Mouse (Mus musculus) MEL (cell line): ENCODE results near the gene Kalrn. TPM values are rescaled to one million over a fixed set of nuclear protein-coding genes. Genes with fewer than 3 reads are reported as not detected.

ENCODE experiments used
- DNase-seq: peaks from one replicate; pipeline ENCODE4 v3.0.0; 2011; ENCODE audit warnings: low read depth, low spot score
- H3K27ac ChIP-seq: 2 replicates; pipeline ENCODE4 v1.5.1; 2012; ENCODE audit warnings: low read depth, mild to moderate bottlenecking, control low read depth, low read length, moderate library complexity; ENCODE audit not compliant: control insufficient read depth
- H3K27me3 ChIP-seq, 2 experiments: fragments of 150-350 bp in 1 of 2; sonication (generic) in 1 of 2; 2 replicates each; pipeline ENCODE4 v1.6.1; 2012; ENCODE audit warnings: low read length in 2 of 2, mild to moderate bottlenecking in 2 of 2, improper control_type of control experiment in 1 of 2, moderate library complexity in 1 of 2; ENCODE audit not compliant: insufficient read depth in 2 of 2, control insufficient read depth in 1 of 2
- H3K36me3 ChIP-seq, 2 experiments: 2 replicates each; pipeline ENCODE4 v1.6.1; 2012 to 2014; ENCODE audit warnings: low read length in 2 of 2, improper control_type of control experiment in 1 of 2, inconsistent platforms in 1 of 2, mild to moderate bottlenecking in 1 of 2; ENCODE audit not compliant: insufficient read depth in 2 of 2, control insufficient read depth in 1 of 2
- H3K4me1 ChIP-seq, 2 experiments: fragments of 150-350 bp in 1 of 2; sonication (generic) in 1 of 2; 2 replicates each; pipeline ENCODE4 v1.6.1; 2012; ENCODE audit warnings: low read length in 2 of 2, improper control_type of control experiment in 1 of 2, mild to moderate bottlenecking in 1 of 2; ENCODE audit not compliant: insufficient read depth in 2 of 2, control insufficient read depth in 1 of 2
- H3K4me3 ChIP-seq, 2 experiments: fragments of 150-350 bp in 1 of 2; sonication (generic) in 1 of 2; 2 replicates each; pipeline ENCODE4 v1.5.1; 2012; ENCODE audit warnings: low read depth in 2 of 2, low read length in 2 of 2, mild to moderate bottlenecking in 2 of 2, moderate library complexity in 2 of 2, control low read depth in 1 of 2, improper control_type of control experiment in 1 of 2; ENCODE audit not compliant: control insufficient read depth in 1 of 2, insufficient read depth in 1 of 2
- H3K79me2 ChIP-seq: 2 replicates; pipeline ENCODE4 v1.6.1; 2012; ENCODE audit warnings: mild to moderate bottlenecking, low read length, moderate library complexity; ENCODE audit not compliant: control insufficient read depth, poor library complexity, insufficient read depth
- H3K9ac ChIP-seq: 2 replicates; pipeline ENCODE4 v1.6.1; 2012; ENCODE audit warnings: low read depth, mild to moderate bottlenecking, control low read depth, low read length, moderate library complexity; ENCODE audit not compliant: control insufficient read depth, poor library complexity, severe bottlenecking
- H3K9me3 ChIP-seq: fragments of 150-350 bp; sonication (generic); replicated peaks from 2 replicates; pipeline ENCODE4 v1.6.1; 2012; ENCODE audit warnings: mild to moderate bottlenecking, low read length, improper control_type of control experiment, moderate library complexity; ENCODE audit not compliant: insufficient read depth
- BHLHE40 ChIP-seq: IDR thresholded peaks from 2 replicates; pipeline ENCODE4 v1.6.1; 2012; ENCODE audit warnings: low read depth, mild to moderate bottlenecking, inconsistent platforms, low read length, improper control_type of control experiment, borderline replicate concordance
- CHD1 ChIP-seq: IDR thresholded peaks from 2 replicates; pipeline ENCODE4 v1.6.1; 2012; ENCODE audit warnings: low read depth, mild to moderate bottlenecking, inconsistent platforms, low read length, improper control_type of control experiment
- CHD2 ChIP-seq: IDR thresholded peaks from 2 replicates; pipeline ENCODE4 v1.6.1; 2011; ENCODE audit warnings: low read length, improper control_type of control experiment
- CTCF ChIP-seq, 3 experiments: IDR thresholded peaks in 2 of 3; conservative IDR thresholded peaks in 1 of 3; 2 replicates each; pipeline ENCODE4 v1.5.1; 2011 to 2012; ENCODE audit warnings: low read length in 3 of 3, low read depth in 2 of 3, mild to moderate bottlenecking in 2 of 3, improper control_type of control experiment in 1 of 3, inconsistent platforms in 1 of 3, mixed read lengths in 1 of 3, moderate library complexity in 1 of 3; ENCODE audit not compliant: control insufficient read depth in 1 of 3, insufficient read depth in 1 of 3, poor library complexity in 1 of 3, severe bottlenecking in 1 of 3
- E2F4 ChIP-seq: IDR thresholded peaks from 2 replicates; pipeline ENCODE4 v1.6.1; 2011; ENCODE audit warnings: low read depth, low read length, improper control_type of control experiment, borderline replicate concordance
- ELF1 ChIP-seq: IDR thresholded peaks from 2 replicates; pipeline ENCODE4 v1.6.1; 2014; ENCODE audit warnings: low read depth, mild to moderate bottlenecking, inconsistent platforms, low read length, improper control_type of control experiment, moderate library complexity
- EP300 ChIP-seq, 2 experiments: IDR thresholded peaks; 2 replicates each; pipeline ENCODE4 v1.6.1; 2011; ENCODE audit warnings: improper control_type of control experiment in 2 of 2, low read length in 2 of 2, low read depth in 1 of 2, mild to moderate bottlenecking in 1 of 2
- GABPA ChIP-seq: IDR thresholded peaks from 2 replicates; pipeline ENCODE4 v1.6.1; 2012; ENCODE audit warnings: low read depth, mild to moderate bottlenecking, inconsistent platforms, low read length, improper control_type of control experiment, moderate library complexity
- GATA1 ChIP-seq: IDR thresholded peaks from 2 replicates; pipeline ENCODE4 v1.6.1; 2011; ENCODE audit warnings: low read depth, low read length, improper control_type of control experiment
- JUND ChIP-seq: IDR thresholded peaks from 2 replicates; pipeline ENCODE4 v1.6.1; 2011; ENCODE audit warnings: low read depth, mild to moderate bottlenecking, improper control_type of control experiment, low read length
- KAT2A ChIP-seq: conservative IDR thresholded peaks from 2 replicates; pipeline ENCODE4 v1.6.1; 2012; ENCODE audit warnings: low read depth, low read length, improper control_type of control experiment, inconsistent platforms
- MAFK ChIP-seq: IDR thresholded peaks from 2 replicates; pipeline ENCODE4 v1.6.1; 2011; ENCODE audit warnings: low read depth, mild to moderate bottlenecking, low read length, improper control_type of control experiment, borderline replicate concordance
- MAX ChIP-seq: IDR thresholded peaks from 2 replicates; pipeline ENCODE4 v1.6.1; 2011; ENCODE audit warnings: low read length, improper control_type of control experiment
- MAZ ChIP-seq: IDR thresholded peaks from 2 replicates; pipeline ENCODE4 v1.6.1; 2012; ENCODE audit warnings: low read depth, mild to moderate bottlenecking, inconsistent platforms, low read length, improper control_type of control experiment
- MEF2A ChIP-seq: IDR thresholded peaks from 2 replicates; pipeline ENCODE4 v1.6.1; 2014; ENCODE audit warnings: low read depth, mild to moderate bottlenecking, inconsistent platforms, low read length, improper control_type of control experiment; ENCODE audit not compliant: poor library complexity, insufficient replicate concordance, severe bottlenecking; ENCODE audit errors: extremely low read depth
- MXI1 ChIP-seq: IDR thresholded peaks from 2 replicates; pipeline ENCODE4 v1.6.1; 2011; ENCODE audit warnings: mild to moderate bottlenecking, low read depth, low read length, improper control_type of control experiment
- MYC ChIP-seq: IDR thresholded peaks from 2 replicates; pipeline ENCODE4 v1.6.1; 2011; ENCODE audit warnings: low read depth, mild to moderate bottlenecking, low read length, improper control_type of control experiment, moderate library complexity
- NELFE ChIP-seq: IDR thresholded peaks from 2 replicates; pipeline ENCODE4 v1.6.1; 2011; ENCODE audit warnings: low read depth, low read length, improper control_type of control experiment
- NRF1 ChIP-seq: IDR thresholded peaks from 2 replicates; pipeline ENCODE4 v1.6.1; 2014; ENCODE audit warnings: low read depth, mild to moderate bottlenecking, inconsistent platforms, low read length, improper control_type of control experiment, moderate library complexity; ENCODE audit not compliant: poor library complexity, insufficient read depth, severe bottlenecking
- POLR2A ChIP-seq, 2 experiments: IDR thresholded peaks; 2 replicates each; pipeline ENCODE4 v1.6.1; 2011 to 2012; ENCODE audit warnings: low read length in 2 of 2, mild to moderate bottlenecking in 2 of 2, control low read depth in 1 of 2, improper control_type of control experiment in 1 of 2, low read depth in 1 of 2, moderate library complexity in 1 of 2; ENCODE audit not compliant: control insufficient read depth in 1 of 2, insufficient read depth in 1 of 2, poor library complexity in 1 of 2
- POLR2AphosphoS2 ChIP-seq: IDR thresholded peaks from 2 replicates; pipeline ENCODE4 v1.6.1; 2011; ENCODE audit warnings: low read length, improper control_type of control experiment
- POLR2AphosphoS5 ChIP-seq: IDR thresholded peaks from 2 replicates; pipeline ENCODE4 v1.6.1; 2012; ENCODE audit warnings: low read depth, borderline replicate concordance, mild to moderate bottlenecking, inconsistent platforms, low read length, moderate library complexity, mixed read lengths
- RAD21 ChIP-seq: IDR thresholded peaks from 2 replicates; pipeline ENCODE4 v1.6.1; 2011; ENCODE audit warnings: mild to moderate bottlenecking, low read depth, low read length, improper control_type of control experiment
- RCOR1 ChIP-seq: IDR thresholded peaks from 2 replicates; pipeline ENCODE4 v1.6.1; 2012; ENCODE audit warnings: low read depth, mild to moderate bottlenecking, inconsistent platforms, low read length, improper control_type of control experiment
- SIN3A ChIP-seq: IDR thresholded peaks from 2 replicates; pipeline ENCODE4 v1.6.1; 2012; ENCODE audit warnings: low read length, improper control_type of control experiment, inconsistent platforms
- SMC3 ChIP-seq: IDR thresholded peaks from 2 replicates; pipeline ENCODE4 v1.6.1; 2011; ENCODE audit warnings: low read depth, low read length, improper control_type of control experiment
- TBP ChIP-seq: IDR thresholded peaks from 2 replicates; pipeline ENCODE4 v1.8.0; 2011; ENCODE audit warnings: low read depth, low read length, improper control_type of control experiment
- TCF12 ChIP-seq: IDR thresholded peaks from 2 replicates; pipeline ENCODE4 v1.6.1; 2014; ENCODE audit warnings: low read depth, mild to moderate bottlenecking, inconsistent platforms, low read length, improper control_type of control experiment, moderate library complexity
- USF2 ChIP-seq, 2 experiments: IDR thresholded peaks; 2 replicates each; pipeline ENCODE4 v1.6.1; 2011 to 2012; ENCODE audit warnings: improper control_type of control experiment in 2 of 2, low read length in 2 of 2, borderline replicate concordance in 1 of 2, inconsistent platforms in 1 of 2, low read depth in 1 of 2, mild to moderate bottlenecking in 1 of 2; ENCODE audit not compliant: insufficient read depth in 1 of 2
- ZC3H11A ChIP-seq: IDR thresholded peaks from 2 replicates; pipeline ENCODE4 v1.6.1; 2012; ENCODE audit warnings: low read depth, mild to moderate bottlenecking, inconsistent platforms, low read length, improper control_type of control experiment
- ZMIZ1 ChIP-seq: IDR thresholded peaks from 2 replicates; pipeline ENCODE4 v1.6.1; 2012; ENCODE audit warnings: low read depth, mild to moderate bottlenecking, inconsistent platforms, low read length, improper control_type of control experiment, moderate library complexity
- ZNF384 ChIP-seq: IDR thresholded peaks from 2 replicates; pipeline ENCODE4 v1.6.1; 2012; ENCODE audit warnings: low read depth, mild to moderate bottlenecking, inconsistent platforms, low read length, improper control_type of control experiment
- polyA plus RNA-seq, 2 experiments: library from polyadenylated mRNA; stranded (reverse) in 1 of 2; unstranded in 1 of 2; fragments of >175 nt in 1 of 2; fragments of >200 nt in 1 of 2; gene quantifications; 2 replicates each; pipeline versions ENCODE4 v1.2.1 to v1.2.4; 2012; ENCODE audit warnings: low replicate concordance in 2 of 2, low read depth in 1 of 2; ENCODE audit not compliant: insufficient read length in 2 of 2, insufficient read depth in 1 of 2, missing spikeins in 1 of 2
- total RNA-seq: library from RNA; depleted of rRNA; stranded (reverse); fragments of 300-350 nt; gene quantifications from 2 replicates; pipeline ENCODE4 v1.2.3, GENCODE M21; 2012

Gene Kalrn
- total and polyA plus RNA-seq, 3 experiments = 10.4 to 11.8 TPM; not detected in 1

GRCm38 (mm10) chr16:34470343-34470742, 103.0 kb downstream of the Kalrn start:
- no peaks in the 10 kb centered on the region for H3K79me2 ChIP-seq
- no peaks in the 10 kb centered on the region for H3K27me3 ChIP-seq
- no peak overlapping the region for H3K4me3 ChIP-seq
- no peaks in the 10 kb centered on the region for H3K4me1 ChIP-seq
- DNase-seq = no peak
- H3K9ac ChIP-seq = no peak overlapping the region
- no peaks in the 10 kb centered on the region for H3K36me3 ChIP-seq
- TF ChIP-seq EP300 (IDR thresholded peaks at IDR 0.05; ENCODE audit: low read depth in 1 of 2, low read length in 2 of 2) (no peak), CTCF (IDR thresholded peaks at IDR 0.05 in 2 of 3, conservative IDR thresholded peaks at IDR 0.05 in 1 of 3; ENCODE audit: control insufficient read depth in 1 of 3, insufficient read depth in 1 of 3, low read depth in 2 of 3, low read length in 3 of 3, poor library complexity in 1 of 3, severe bottlenecking in 1 of 3) (no peak), CHD1 (no peak), CHD2 (no peak), POLR2AphosphoS5 (no peak), BHLHE40 (no peak), MXI1 (no peak), MAX (no peak), MYC (no peak), POLR2AphosphoS2 (no peak), ELF1 (no peak), JUND (no peak), GABPA (no peak), TBP (no peak), TCF12 (no peak), MAZ (no peak), E2F4 (no peak), ZNF384 (no peak), GATA1 (no peak), RCOR1 (no peak)
- TF ChIP-seq, all 39 proteins: peak for 0
- Histone ChIP-seq H3K9me3 (no peaks in the 10 kb centered on the region), H3K27ac (no peak overlapping the region)

GRCm38 (mm10) chr16:34469277-34469868, 104.0 kb downstream of the Kalrn start:
- no peak overlapping the region for H3K4me3 ChIP-seq
- H3K27me3 ChIP-seq = no peaks in the 10 kb centered on the region
- no peak overlapping the region for H3K9ac ChIP-seq
- no peaks in the 10 kb centered on the region for H3K79me2 ChIP-seq
- H3K9me3 ChIP-seq = no peaks in the 10 kb centered on the region
- H3K36me3 ChIP-seq = no peaks in the 10 kb centered on the region
- H3K4me1 ChIP-seq = no peaks in the 10 kb centered on the region
- no peak for DNase-seq
- no peak overlapping the region for H3K27ac ChIP-seq
- TF ChIP-seq NELFE (no peak), MAZ (no peak), ZMIZ1 (no peak), MEF2A (no peak), ZNF384 (no peak), RAD21 (no peak), ELF1 (no peak), CTCF (IDR thresholded peaks at IDR 0.05 in 2 of 3, conservative IDR thresholded peaks at IDR 0.05 in 1 of 3; ENCODE audit: control insufficient read depth in 1 of 3, insufficient read depth in 1 of 3, low read depth in 2 of 3, low read length in 3 of 3, poor library complexity in 1 of 3, severe bottlenecking in 1 of 3) (no peak), SIN3A (no peak), MAFK (no peak), USF2 (IDR thresholded peaks at IDR 0.05; ENCODE audit: borderline replicate concordance in 1 of 2, insufficient read depth in 1 of 2, low read depth in 1 of 2, low read length in 2 of 2) (no peak), KAT2A (no peak), SMC3 (no peak), ZC3H11A (no peak), JUND (no peak), NRF1 (no peak), EP300 (IDR thresholded peaks at IDR 0.05; ENCODE audit: low read depth in 1 of 2, low read length in 2 of 2) (no peak), POLR2A (IDR thresholded peaks at IDR 0.05; ENCODE audit: control insufficient read depth in 1 of 2, insufficient read depth in 1 of 2, low read depth in 1 of 2, low read length in 2 of 2, poor library complexity in 1 of 2) (no peak)
